Mouse (Mus musculus) C3H10T1/2 (cell line): ENCODE results near the gene Prmt1. TPM values are rescaled to one million over a fixed set of nuclear protein-coding genes. Genes with fewer than 3 reads are reported as not detected.

ENCODE experiments used
- polyA plus RNA-seq, 2 experiments: library from polyadenylated mRNA; unstranded; fragments of >200 nt; fragmentation: generic; extraction: Trizol; gene quantifications; one replicate each; pipeline ENCODE4 v1.2.1; 2012; ENCODE audit warnings: missing spikeins in 2 of 2

Gene Prmt1
- 100 to 1,000 TPM; 400 to 521 TPM for polyA plus RNA-seq

GRCm38 (mm10) chr7:44986192-44986878, at the start of gene Prmt1:
Gene Prmt1 (minus strand): TSS chr7:44986568.

GRCm38 (mm10) chr7:45017242-45018061, 31.1 kb upstream of the Prmt1 start, which contains the start of gene Rras:
Gene Rras (plus strand): TSS chr7:45017961.

DNA sequence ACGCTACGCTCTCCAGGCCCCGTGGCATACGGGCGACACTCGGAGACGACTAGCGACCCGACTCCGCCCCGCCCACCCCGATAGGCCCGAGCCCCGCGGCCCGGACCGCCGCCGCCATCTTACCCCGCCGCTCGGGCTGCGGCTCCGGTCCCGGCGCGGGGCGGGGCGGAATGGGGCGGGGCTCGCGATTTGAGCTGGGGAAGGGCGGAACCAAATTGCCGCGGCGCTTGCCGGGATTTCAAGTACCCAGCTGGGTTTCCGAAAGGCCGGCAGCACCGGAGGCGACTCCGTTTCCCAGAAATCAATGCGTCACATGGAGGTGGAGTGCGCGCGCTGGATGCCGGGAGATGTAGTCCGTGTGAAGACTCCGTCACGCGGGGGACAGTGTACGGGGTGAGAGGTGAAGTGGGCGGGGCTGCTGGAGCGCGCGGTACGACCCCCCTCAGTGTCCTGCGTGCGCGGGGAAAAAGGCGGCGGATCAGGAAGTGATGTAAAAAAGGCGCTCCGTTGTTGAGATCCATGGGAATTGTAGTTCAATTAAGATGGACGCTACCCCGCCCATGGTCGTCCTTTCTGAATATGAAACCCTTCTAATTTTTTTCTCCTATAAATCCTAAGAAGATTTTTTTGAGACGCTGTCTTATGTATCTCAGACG, 29.7 kb upstream of the Prmt1 start, which contains the start of gene Scaf1:
Gene Scaf1, minus strand, starts transcription at position 407 of the 656 bp plus-strand sequence.

GRCm38 (mm10) chr7:44998501-44998955, 12.2 kb upstream of the Prmt1 start, which contains the start of gene Bcl2l12:
Gene Bcl2l12 (minus strand): TSS chr7:44998712.

DNA sequence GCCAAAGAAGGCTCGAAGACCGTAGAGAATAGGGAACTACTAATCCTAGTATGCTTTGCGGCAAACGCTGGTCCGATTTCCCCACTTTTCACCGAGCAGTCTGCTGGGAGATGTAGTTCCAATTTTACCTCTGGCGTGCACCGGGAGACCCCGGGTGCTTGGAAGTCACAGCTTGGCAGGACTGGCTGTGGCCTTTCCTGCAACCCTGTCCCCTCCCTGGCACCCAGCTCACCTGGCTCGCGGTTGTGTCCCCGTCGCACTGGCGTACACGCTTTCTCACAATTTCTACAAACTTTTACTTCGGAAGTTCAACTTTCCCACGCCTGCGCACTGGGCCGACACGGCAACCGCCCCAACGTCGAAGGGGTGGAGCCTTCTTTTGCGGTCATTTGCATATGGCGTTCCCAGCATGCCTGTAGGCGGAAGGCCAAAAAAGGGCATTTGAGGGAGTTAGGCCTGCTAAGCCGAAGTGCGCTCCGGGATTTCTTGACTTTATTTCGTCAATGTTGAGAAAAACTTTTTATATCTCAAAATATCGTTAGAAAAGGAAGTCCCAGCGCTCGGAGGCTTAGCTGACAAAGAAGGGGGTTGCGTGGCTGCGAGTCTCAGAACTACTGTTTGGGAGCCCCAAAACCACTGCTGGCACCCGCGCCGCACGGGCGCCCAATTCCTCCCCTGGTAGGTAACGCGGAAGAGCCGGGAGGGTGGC, 11.0 kb upstream of the Prmt1 start, which contains the start of gene Irf3:
Gene Irf3, plus strand, starts transcription at position 418 of the 709 bp plus-strand sequence.

DNA sequence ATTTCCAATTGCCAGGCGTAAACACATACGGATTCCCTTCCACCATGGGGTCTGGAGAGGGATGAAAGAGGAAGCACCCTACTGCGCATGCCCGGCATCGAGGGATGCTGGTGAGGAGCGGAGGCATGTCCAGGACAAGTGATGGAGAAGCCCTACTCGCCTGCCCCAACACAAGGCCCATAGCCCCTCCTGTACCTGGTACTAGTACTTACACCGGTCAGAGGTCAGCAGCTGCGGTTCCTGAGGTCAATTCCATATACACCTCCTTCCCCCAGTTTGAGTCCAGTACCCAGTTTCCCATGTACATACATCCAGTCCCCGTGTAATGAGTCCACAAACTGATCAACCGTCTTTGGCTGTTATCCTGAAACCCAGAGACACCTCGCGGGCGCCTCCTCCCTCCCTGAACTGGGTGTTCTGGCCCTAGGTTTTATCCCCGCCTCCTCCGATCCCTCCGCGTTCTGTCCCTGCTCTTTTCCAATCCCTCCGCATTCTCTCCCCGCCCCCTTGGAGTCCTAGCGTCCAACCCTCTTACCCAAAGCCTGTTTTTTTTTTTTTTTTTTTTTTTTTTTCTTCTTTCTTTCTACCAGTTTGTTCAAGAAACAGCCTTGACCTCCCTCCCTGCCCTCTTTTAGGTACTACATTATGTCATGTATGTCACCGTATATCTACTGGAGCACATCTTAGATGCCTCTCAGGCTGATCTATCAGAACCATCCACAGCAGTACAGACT, 11.8 kb downstream of the Prmt1 start, which contains the start of gene Cpt1c:
Gene Cpt1c, minus strand, starts transcription at position 469 of the 734 bp plus-strand sequence.

DNA sequence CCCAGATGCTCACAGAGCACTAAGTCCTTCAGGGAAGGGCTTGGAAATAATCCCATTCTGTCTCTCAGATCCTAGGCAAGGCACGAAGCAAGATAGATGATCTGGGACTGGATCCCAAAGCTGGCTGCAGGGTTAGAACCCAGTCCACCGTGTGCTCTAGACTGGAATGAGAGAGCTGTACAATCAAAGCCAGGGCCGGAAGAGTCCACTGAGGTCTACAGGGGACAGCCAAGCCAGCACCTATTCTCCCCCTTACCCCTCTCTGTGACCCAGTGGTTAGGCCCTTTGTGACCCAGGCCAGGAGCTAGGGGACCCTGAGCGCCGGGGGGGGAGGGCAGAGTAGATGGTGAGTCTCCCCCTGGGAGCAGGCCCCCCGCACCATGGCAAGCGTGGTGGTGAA, 43.5 kb downstream of the Prmt1 start, which contains the start of gene Tsks:
Gene Tsks, plus strand, starts transcription at position 301 of the 400 bp plus-strand sequence.

GRCm38 (mm10) chr7:44929204-44930151, 56.9 kb downstream of the Prmt1 start, which contains the start of gene Ap2a1:
Gene Ap2a1 (minus strand): TSS chr7:44929496.

Other genes with a start within 250 kb of the Prmt1 start
- gene Vrk3, start 238.2 kb downstream of the Prmt1 start, polyA plus RNA-seq = 10 to 100 TPM; 18.9 to 34.2 TPM
- gene Zfp473, start 235.5 kb downstream of the Prmt1 start, polyA plus RNA-seq = under 1 TPM; 0.05 to 0.45 TPM
- gene Nup62, start 170.5 kb downstream of the Prmt1 start, polyA plus RNA-seq = 10 to 100 TPM; 38.6 to 53.4 TPM
- 1 to 10 TPM in 1 of 2 experiments, under 1 TPM in 1; 0.55 to 3.7 TPM for gene Il4i1, start 170.2 kb downstream of the Prmt1 start, polyA plus RNA-seq
- gene Atf5, start 169.9 kb downstream of the Prmt1 start, polyA plus RNA-seq = 100 to 1,000 TPM; 139 to 293 TPM
- gene Akt1s1, start 137.6 kb downstream of the Prmt1 start, polyA plus RNA-seq = 100 to 1,000 TPM; 148 to 208 TPM
- 10 to 100 TPM; 52.9 to 61.3 TPM for gene Tbc1d17, start 137.5 kb downstream of the Prmt1 start, polyA plus RNA-seq
- 10 to 100 TPM; 26.9 to 30.8 TPM for gene Pnkp, start 129.4 kb downstream of the Prmt1 start, polyA plus RNA-seq
- gene Ptov1, start 116.8 kb downstream of the Prmt1 start, polyA plus RNA-seq = 100 to 1,000 TPM; 265 to 602 TPM
- gene Med25, start 93.9 kb downstream of the Prmt1 start, polyA plus RNA-seq = 10 to 100 TPM; 52.4 to 67.0 TPM
- gene Fuz, start 90.5 kb downstream of the Prmt1 start, polyA plus RNA-seq = 10 to 100 TPM; 12.7 to 23.2 TPM
- 10 to 100 TPM; 68.5 to 88.3 TPM for gene Ap2a1, start 57.1 kb downstream of the Prmt1 start, polyA plus RNA-seq
- under 1 TPM in 1 of 2 experiments, not detected in 1; 0.28 TPM for gene Tsks, start 43.4 kb downstream of the Prmt1 start, polyA plus RNA-seq
- gene Cpt1c, start 11.7 kb downstream of the Prmt1 start, polyA plus RNA-seq = 10 to 100 TPM; 18.8 to 57.8 TPM
- 10 to 100 TPM; 48.6 to 59.4 TPM for gene Irf3, start 11.1 kb upstream of the Prmt1 start, polyA plus RNA-seq
- 10 to 100 TPM in 1 of 2 experiments, 1 to 10 TPM in 1; 7.7 to 25.0 TPM for gene Bcl2l12, start 12.1 kb upstream of the Prmt1 start, polyA plus RNA-seq
- gene Scaf1, start 29.8 kb upstream of the Prmt1 start, polyA plus RNA-seq = 10 to 100 TPM; 40.4 to 82.2 TPM
- gene Rras, start 31.4 kb upstream of the Prmt1 start, polyA plus RNA-seq = 100 to 1,000 TPM; 124 to 245 TPM
- 10 to 100 TPM; 15.5 to 50.5 TPM for gene Prr12, start 66.3 kb upstream of the Prmt1 start, polyA plus RNA-seq
- 10 to 100 TPM; 70.7 to 93.8 TPM for gene Nosip, start 75.9 kb upstream of the Prmt1 start, polyA plus RNA-seq
- 10 to 100 TPM; 15.9 to 50.5 TPM for gene Prrg2, start 76.1 kb upstream of the Prmt1 start, polyA plus RNA-seq
- gene Rcn3, start 105.7 kb upstream of the Prmt1 start, polyA plus RNA-seq = 100 to 1,000 TPM in 1 of 2 experiments, 10 to 100 TPM in 1; 38.2 to 683 TPM
- 100 to 1,000 TPM in 1 of 2 experiments, 10 to 100 TPM in 1; 35.9 to 373 TPM for gene Fcgrt, start 117.3 kb upstream of the Prmt1 start, polyA plus RNA-seq
- 1,000 to 10,000 TPM; 3,371 to 8,325 TPM for gene Rps11, start 137.9 kb upstream of the Prmt1 start, polyA plus RNA-seq
- gene Rpl13a, start 142.2 kb upstream of the Prmt1 start, polyA plus RNA-seq = over 10,000 TPM in 1 of 2 experiments, 1,000 to 10,000 TPM in 1; 5,910 to 13,875 TPM
- gene Gm45713, start 149.7 kb upstream of the Prmt1 start, polyA plus RNA-seq = 1 to 10 TPM; 2.2 to 3.0 TPM
- 10 to 100 TPM in 1 of 2 experiments, 1 to 10 TPM in 1; 2.1 to 23.0 TPM for gene Flt3l, start 149.9 kb upstream of the Prmt1 start, polyA plus RNA-seq
- 100 to 1,000 TPM; 244 to 448 TPM for gene Pih1d1, start 167.7 kb upstream of the Prmt1 start, polyA plus RNA-seq
- 100 to 1,000 TPM in 1 of 2 experiments, 10 to 100 TPM in 1; 58.8 to 137 TPM for gene Aldh16a1, start 168.0 kb upstream of the Prmt1 start, polyA plus RNA-seq
- under 1 TPM; 0.04 to 0.18 TPM for gene Slc17a7, start 177.4 kb upstream of the Prmt1 start, polyA plus RNA-seq
- gene Gfy, start 193.0 kb upstream of the Prmt1 start, polyA plus RNA-seq = under 1 TPM; 0.04 to 0.48 TPM
- gene Pth2, start 194.4 kb upstream of the Prmt1 start, polyA plus RNA-seq = not detected
- gene Ccdc155, start 218.3 kb upstream of the Prmt1 start, polyA plus RNA-seq = 1 to 10 TPM in 1 of 2 experiments, under 1 TPM in 1; 0.71 to 4.3 TPM
- under 1 TPM in 1 of 2 experiments, not detected in 1; 0.15 TPM for gene Dkkl1, start 225.6 kb upstream of the Prmt1 start, polyA plus RNA-seq
- 100 to 1,000 TPM in 1 of 2 experiments, 10 to 100 TPM in 1; 60.5 to 105 TPM for gene Tead2, start 229.2 kb upstream of the Prmt1 start, polyA plus RNA-seq